Mouse (Mus musculus): ENCODE results near the gene Lactb.
A peak's percentile ranks its signal among the peaks of the same experiment; 100 is the strongest.

DNA sequence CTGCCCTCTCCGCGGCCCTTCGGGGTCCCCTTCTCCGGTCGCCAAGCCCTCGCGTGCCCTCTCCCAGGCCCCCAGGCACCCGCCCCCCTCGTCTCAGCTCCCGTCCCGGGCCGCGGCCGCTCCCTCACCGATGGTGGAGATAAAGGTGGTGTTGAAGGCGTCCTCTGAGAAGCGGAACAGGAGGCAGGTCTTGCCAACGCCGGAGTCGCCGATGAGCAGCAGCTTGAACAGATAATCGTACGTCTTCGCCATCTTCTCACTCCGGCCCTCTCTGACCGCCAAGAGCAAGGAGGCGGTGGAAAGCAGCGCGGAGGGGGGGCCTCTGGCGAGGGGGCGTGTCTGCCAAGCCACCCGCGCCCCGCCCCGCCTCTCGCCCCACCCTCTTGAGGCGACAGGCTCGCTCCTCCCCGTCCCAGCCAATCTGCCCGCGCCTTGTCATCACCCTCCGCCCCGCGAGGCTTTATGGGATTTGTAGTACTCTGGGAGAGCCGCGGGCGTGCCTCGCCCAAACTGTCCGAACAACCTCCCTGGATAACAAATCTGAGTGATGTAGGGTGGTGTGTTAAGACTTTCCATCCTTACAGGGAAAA lies 55.8 kb downstream of the Lactb start, which contains the start of gene Rab8b:
- TF ChIP-seq POLR2A (IDR thresholded peaks at IDR 0.05; ENCODE audit: borderline replicate concordance, extremely low read depth, low read depth, low read length) = peak; percentile 83; the same call in 1 of the 2 replicates
- TF ChIP-seq CTCF (IDR thresholded peaks at IDR 0.05; ENCODE audit: insufficient read depth, low read length) = no peak

Measured in lung, adult 2 months (tissue).